Mouse (Mus musculus): ENCODE measurements at regions not wholly inside any gene's neighbourhood (a gene's known extent, or its start where the extent isn't known, plus 50 kb on each side); places are given as distances from the start of the nearest gene placed in this dataset.

DNA sequence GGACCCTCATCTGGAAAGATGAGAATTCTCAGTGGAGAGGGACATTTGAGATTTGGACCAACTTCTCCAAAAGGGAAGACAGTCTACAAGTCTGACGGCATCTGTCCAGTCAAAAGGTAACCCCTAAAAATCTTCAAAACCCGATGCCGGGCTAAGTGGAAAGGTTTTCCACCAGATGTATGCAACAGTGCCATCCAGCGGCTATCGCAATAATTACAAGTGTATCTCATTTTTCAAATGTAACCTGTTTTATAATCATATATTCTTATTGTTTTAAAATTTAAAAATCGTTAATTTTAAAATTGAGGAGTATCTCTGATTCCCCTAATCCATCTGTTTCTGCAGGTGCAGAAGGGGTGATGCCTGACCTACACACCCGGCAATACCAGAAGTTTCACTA, 346.8 kb upstream of the Hnrnpa3 start:
- in situ Hi-C loops (cut with MboI, MseI) = no loop called here

DNA sequence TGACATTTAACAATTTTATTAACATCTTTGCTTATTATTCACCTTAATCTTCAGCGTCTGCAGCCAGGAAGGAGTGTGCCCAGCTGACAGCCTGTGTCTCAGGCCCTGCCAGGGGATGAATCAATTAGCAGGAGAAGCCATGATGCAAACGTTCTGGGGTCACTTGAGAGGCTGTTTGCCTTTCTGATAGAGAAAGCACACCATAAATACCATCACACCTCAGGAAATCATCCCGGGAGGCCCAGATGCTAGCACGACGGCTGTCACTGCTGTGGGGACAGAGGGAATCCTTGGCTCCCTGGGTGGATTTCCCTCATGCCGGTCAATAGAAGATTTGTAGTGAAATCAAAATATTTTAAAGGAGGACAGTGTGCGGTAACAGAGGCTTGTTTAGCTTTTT, 343.7 kb upstream of the Hnrnpa3 start:
- in situ Hi-C loops (cut with MboI, MseI) = no loop called here

DNA sequence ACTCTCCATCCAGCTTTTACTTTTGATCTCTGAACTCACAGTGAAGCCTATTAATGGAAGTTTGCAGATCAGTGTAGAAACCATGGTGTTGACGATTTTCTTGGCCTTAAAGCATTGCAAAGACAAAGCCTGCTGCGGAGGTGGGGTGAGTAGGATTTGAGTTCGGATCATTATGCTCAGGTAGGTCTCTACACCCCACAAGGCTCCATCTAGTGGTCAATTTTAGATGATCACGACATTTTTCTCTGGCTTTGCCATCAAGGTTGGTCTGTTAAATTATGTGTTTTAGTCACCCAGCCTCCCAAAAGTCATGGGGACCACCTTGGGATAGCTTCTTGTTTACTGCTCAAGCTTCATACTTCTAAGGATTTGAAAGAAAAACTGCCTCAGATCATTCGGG, 340.9 kb upstream of the Hnrnpa3 start:
- in situ Hi-C loops (cut with MboI, MseI) = no loop called here

DNA sequence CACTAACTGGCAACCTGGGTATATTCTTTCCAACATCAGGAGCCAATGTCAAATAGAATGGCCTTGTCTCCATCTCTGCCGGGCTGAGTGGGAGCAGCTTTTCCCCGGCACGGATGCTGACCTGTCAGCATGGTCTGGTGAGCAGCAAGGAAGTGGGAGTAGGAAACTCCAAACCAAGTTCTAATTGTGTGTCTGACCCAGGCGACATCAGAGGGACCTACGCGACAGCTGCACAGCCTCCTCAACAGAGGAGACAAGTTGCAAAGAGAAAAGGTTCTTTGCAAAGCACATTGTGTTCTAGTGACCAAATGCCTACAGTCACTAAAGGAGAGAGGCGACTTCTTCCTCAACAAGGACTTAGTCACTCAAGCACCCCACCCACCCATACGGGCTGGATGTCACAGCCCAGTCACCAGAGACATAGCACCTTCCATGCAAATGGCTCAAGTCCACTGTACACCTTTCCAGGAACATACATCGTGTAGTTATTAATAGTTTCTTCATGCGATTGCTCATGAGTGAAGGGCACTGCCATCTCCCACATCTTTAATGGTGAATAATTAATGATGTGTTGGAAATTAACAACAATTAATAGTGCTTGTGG, 334.8 kb upstream of the Hnrnpa3 start:
- in situ Hi-C loops (cut with MboI, MseI) = no loop called here

DNA sequence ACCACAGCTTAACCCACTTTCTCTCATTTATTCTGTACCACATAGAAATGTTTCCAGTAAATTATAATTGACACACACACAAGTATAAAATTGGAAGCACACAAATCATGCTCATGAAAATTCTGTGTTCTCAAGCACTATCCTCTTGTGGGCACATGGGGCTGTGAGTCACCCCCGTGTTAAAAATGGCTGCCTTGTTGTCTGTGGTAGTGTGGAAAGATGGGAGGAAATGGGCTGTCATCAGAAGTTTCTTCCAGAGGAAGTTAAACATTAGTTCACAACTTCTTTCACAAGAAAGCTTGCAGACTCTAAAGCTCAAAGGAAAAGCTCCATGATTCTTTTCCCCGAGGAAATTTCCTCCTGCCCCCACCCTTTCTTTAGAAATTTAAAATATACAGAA, 329.5 kb upstream of the Hnrnpa3 start:
- in situ Hi-C loops (cut with MboI, MseI) = no loop called here

DNA sequence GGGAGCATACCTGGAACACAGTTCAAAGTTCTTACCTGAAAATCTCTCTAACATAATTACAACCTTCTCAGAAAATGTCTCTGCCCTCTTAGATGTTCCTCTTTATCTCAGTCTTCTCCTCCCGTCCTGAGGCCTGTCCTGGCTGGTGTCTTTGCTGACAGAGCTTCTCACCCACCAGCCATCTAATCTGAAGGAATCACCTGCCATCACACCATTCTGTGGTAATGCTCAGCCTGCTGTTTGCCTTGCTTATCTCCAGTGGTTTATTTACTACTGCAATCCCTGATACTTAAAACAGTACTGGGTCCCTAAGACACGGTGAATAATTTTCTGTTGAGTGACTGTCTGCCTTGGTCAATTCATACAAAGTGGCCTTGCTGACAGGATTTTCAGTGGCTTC, 317.8 kb upstream of the Hnrnpa3 start:
- in situ Hi-C loops (cut with MboI, MseI) = no loop called here

DNA sequence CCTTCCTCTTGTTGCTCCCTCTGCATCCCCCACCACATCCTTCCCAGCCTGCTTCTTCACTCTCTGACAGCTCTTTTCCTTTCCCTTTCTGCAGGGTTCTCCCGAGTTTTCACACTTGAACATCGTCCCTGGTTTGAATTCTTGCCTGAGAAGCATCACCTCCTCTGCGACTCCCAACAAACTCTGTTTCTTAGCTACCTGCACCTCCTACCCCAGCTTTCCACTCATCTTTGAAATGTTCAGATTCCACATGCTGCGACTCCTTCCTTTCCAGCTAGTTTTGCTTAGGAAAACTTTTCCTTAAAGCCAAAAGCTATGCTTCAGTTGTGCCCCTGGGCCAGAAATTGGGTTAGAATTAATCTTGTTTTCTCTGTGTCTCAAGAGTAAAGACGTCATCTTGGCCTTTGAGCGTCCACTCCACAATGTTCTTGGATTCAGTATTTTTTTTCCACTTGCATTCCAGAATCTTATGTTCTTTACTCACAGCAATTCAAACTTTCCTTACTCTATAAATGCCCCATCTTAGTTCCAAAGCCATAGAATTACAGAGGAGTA, 317.3 kb upstream of the Hnrnpa3 start:
- in situ Hi-C loops (cut with MboI, MseI) = no loop called here

DNA sequence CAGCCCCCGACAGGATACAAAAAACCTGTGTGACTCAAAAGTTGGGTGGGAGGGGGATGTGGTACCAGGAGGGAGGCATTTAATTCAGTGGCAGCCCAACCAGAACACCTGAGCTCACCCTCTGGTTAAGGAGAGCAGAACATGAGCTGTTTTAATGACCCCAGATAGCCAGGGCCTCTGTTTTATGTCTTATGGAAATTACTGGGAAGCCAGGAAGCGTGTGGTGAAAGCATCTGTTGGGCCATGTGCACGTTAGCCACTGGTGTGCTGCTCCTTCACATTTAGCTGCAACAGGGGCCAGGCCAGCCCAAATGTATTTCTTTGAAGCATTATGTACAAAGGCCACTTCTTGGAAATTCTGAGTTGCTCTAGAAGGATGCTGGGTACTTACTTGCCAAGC, 308.2 kb upstream of the Hnrnpa3 start:
- in situ Hi-C loops (cut with MboI, MseI) = no loop called here

DNA sequence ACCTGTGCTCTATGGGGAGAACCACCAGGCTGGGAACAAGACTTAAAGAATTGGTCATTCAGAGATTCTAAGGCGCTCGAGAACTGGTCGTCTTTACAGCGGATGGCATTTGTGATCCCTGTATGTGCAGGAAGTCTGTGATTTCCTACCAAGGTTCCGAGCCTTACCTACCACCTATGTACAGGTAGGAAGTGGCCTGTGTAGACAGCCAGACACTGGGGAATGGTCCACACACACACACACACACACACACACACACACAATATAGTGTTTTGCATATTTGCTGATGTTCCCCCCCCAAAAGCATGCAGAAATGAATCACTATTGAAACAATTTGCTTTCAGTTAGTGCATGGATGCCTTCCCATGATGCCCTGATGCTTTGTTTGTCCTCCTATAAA, 307.1 kb upstream of the Hnrnpa3 start:
- in situ Hi-C loops (cut with MboI, MseI) = no loop called here

DNA sequence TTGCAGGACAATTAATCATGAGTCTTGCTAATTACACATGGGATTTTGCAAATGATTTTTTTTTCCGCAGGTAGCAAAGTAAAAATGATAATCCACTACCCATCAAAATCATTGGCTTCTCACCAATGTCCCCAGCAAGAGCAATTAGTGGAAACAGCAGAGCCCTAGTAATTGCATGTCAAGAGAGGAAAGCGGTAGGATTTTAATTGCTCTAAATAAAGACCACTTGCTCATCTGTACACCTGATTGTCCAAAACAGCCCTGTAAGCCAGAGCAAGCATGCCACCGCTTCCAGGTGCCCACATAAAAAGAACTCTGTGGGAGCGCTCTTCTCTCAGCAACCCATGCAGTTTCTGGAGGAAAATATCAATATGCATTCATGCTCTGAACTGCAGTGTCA, 306.5 kb upstream of the Hnrnpa3 start:
- in situ Hi-C loops (cut with MboI, MseI) = no loop called here

DNA sequence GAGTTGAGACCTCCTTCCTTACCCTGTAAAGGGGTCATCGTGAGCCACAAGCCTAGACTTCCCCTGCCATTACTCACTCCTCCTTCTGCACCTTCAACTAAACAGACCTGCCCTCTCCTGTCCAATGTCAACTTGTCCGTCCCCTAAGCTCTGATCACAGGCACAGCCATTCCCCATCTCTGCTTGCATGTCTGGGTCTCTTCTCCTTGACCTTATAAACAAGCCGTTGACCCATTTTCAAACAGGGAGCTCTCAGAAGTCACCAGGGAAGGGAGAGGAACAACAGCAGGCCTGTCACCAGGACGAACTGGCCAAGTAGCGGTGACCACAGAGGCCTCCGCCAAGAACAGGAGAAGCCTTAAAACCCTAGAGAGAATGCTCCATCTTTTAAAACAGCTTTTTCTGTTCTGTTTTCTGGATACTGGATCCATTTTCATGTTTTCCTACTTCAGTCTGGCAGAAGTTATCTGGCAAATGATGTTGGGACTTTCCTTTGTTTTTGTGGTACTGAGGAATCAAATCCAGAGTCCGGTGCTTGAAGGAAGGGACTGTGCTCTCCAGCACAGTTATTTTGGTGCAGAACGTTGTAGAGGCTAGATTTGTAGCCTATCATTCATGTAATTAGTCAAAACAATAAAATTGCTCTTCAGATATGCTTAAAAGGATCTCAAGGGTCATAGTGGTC, 302.2 kb upstream of the Hnrnpa3 start:
- in situ Hi-C loops (cut with MboI, MseI) = no loop called here

DNA sequence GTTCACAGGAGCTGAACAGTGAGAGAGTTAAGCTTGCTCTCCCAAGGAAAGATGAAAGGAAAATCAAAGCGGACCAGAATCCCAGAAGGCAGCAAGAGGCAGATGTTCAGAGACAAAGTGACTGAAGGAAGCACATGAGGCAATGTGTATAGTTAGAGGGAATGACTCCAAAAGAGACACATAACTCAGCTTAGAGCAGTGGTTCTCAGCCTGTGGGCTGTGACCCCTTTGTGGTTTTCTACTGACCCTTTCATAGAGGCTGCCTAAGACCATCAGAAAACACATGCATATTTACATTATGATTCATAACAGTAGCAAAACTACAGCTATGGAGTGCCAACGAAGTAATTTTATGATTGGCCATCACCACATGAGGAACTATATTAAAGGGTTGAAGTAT, 301.5 kb upstream of the Hnrnpa3 start:
- in situ Hi-C loops (cut with MboI, MseI) = no loop called here

DNA sequence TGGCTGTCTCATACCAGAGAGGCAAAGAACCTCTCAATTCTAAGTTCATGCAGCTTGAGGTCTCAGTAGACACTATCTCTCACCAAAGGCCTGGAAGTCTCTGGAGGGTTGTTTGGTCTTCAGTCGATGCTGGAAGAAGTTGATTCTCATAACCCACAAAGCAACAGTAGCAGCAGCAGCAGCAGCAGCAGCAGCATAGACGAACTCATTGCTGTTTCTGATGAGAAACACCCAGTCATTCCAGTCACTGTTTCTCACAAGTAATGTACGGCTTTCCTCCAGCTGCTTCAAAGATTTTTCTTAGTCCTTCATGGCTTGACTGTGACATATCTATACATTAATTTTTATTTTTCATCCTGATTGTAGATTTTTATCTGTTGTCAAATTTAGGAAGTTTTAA, 298.1 kb upstream of the Hnrnpa3 start:
- in situ Hi-C loops (cut with MboI, MseI) = no loop called here

DNA sequence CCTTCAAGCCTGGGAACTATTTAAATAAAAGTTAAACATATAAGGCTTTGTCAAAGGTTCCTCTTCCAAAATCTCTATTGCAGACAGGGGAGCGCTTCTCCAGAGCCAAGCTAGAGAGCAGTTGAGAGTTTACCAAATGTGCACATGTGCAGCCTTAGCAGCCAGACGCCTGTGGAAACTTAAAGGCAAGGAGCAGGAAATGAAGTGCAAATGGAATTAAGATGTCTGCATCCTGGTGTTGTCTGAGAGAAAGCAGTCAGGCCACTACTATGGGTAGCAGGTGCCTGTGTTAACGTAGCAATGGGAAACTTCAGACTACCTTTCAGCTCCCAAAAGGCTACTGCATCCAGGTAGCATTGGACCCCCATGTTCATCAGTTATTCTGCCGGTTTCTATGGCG, 282.4 kb upstream of the Hnrnpa3 start:
- in situ Hi-C loops (cut with MboI, MseI) = no loop called here

DNA sequence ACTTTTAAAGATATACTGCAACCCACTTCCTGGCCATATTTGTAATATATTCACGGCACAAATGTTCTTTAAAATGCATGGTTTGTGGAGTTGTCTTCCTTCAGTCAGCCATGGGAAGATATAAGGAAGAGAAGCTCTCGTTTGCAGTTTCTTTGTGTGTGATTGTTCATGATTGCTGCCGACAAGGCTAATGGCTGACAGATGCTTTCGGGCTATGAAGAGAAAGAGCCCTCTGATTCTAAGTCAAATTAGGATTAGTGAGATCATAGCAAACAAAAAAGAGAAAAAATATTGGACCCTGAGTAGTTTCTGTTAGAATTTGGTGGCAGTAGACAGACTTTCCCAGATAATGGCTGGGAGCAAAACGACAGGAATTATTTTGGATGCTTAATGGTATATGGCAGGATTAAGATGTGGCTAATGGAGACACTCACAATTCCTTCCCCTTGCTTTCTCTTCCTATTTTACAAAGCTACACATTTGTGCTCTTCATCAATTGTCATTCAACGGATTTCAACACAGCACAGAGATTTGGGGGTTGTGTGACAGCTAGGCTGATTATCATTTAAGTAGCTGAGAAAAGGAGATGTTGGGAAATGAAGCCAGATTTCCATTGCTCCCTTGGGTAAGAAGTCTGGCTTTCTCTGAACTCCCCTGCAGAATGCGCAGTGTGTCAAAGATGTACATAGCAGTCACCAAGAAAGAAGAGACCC, 273.4 kb upstream of the Hnrnpa3 start:
- in situ Hi-C loops (cut with MboI, MseI) = no loop called here

DNA sequence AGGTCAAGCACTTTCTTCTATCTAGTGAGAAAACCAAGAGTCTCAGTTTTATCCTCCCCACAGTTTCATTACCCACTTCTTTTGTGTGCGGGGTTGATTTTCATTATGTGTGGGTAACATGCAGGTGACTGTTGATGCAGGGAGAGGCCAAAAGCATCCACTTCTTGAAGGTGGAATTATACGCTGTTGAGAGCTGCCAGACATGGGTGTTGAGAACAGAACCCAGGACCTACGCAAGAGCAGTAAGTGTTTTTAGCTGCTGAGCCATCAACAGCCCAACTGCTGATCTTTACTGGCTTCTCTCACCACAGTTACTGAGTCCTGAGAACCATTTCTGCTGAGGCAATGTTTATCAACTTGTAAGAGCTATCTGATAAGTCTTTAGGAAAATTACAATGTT, 272.4 kb upstream of the Hnrnpa3 start:
- in situ Hi-C loops (cut with MboI, MseI) = no loop called here

DNA sequence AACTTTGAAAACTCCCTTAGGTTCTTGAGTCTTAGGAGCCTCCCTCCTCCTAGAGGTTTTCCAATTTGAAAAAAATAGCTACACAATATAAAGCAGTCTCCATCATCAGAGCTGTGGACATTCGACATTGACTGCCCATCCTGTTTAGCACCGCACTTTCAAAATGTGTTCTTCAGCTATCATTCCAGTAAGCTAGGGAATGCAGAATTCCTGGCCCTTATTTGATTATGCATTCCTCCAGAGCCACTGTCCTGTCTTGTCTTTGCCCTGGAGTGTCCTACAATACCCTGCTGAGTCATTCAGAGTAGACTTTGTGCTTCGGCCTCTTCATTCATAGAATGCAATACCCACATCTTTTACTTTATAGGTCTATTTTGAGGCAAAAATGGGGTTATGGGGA, 267.0 kb upstream of the Hnrnpa3 start:
- in situ Hi-C loops (cut with MboI, MseI) = no loop called here

DNA sequence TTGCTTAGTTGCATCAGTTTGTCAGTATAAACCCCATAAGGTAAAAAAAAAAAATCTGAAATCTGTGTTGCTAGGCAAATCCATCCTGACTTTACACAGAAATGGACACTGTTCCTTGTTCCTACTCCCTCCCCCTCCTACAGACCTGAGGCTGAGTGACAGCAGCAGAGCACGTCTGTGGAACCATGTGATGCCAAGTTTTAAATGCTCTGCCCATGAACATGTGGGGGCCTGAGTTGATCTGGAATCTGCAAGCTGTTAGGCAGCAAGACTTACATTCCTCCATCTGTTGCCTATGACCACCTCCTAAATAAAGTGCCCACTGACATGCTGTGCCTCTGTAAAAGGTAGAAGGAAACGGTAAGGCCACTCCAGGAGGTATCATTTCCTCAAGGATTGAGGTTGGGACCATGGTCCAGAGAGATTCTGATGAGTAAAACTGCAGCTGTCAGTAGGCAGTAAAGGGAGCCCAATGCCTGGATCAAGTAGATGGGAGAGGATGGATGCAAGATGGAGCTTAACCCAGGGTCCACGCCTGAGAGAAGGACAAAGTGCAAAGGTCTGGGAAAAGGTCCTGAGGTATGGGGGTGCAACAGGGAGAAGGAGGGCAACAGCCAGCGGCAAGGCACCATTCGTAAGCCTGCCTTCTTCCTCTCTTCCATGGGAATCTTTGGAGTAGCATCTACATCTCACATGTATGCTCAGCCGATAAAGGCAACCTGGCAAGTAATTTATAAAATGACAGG, 264.0 kb upstream of the Hnrnpa3 start:
- in situ Hi-C loops (cut with MboI, MseI) = no loop called here

DNA sequence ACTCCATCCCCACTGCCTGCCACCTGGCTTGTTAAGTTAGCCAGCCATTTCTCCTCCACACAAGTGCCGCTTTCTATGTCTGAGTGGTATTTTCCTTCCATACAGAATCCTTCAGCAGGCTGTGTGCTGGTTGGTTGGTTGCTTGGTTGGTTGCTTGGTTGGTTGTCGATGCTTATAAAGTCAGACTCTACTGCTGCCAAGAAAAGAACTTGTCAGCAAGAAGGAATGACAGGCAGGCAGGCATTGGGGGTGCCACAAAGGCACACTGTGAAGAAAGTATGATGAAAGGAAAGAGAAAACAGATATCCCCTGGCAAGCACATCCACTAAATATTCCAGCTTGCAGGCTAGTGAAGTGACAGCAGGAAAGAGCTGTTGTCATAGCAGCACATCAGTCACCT, 263.0 kb upstream of the Hnrnpa3 start:
- in situ Hi-C loops (cut with MboI, MseI) = no loop called here

DNA sequence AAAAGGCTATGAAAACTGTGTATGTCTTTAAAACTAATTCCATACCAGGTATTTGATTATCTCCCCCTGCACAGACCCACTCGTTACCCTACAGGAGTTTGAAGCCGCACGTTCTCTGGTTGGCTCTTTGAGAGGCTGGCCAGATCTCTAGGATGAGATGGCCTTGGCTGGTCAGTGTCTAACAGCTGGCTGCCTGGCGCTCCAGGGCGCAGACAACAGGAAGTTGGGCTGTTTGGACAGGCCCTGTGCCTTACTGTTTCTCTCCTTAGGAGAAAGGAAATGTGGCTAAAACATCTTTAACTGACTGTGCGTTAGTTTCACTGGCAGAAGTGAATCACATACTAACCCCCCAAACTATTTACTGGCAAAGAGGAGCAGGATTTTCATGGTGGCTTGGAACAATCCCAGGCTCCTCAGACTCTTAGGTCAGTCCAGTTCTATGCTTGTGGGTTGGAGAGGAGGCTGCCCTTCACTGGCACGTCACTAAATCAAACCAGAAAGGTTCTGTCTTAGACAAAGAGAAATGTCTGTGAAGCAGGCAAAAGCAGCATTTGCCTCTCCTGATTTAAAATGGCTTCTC, 258.7 kb upstream of the Hnrnpa3 start:
- in situ Hi-C loops (cut with MboI, MseI) = no loop called here

DNA sequence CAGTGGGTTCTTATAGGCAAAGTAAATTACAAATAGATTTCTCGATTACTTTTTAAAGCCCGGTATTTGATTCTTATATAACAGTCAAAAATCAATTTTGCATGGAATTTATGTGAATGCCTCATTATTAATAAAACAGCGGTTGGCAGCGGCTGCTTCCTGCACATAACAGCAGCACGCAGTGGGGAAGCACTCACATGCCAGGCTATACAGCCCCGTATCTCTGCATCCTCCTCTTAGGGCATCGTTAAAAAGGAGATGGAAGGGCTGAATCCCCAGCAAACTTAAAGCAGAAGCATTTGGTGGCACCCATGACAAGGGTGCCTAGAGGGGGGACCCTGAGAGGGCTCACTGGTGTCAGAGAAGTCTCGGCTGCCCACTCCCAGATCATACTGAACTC, 255.3 kb upstream of the Hnrnpa3 start:
- in situ Hi-C loops (cut with MboI, MseI) = no loop called here

Data from T-helper 2 cell (primary cell).